Mouse (Mus musculus) CH12.LX (cell line): ENCODE data around the gene Trio. TPM values are rescaled to one million over a fixed set of nuclear protein-coding genes. Genes with fewer than 3 reads are reported as not detected.

Experiments
- DNase-seq: peaks from one replicate; pipeline ENCODE4 v3.0.0-alpha.2; 2013; ENCODE audit errors: extremely low read depth
- H3K27ac ChIP-seq: 2 replicates; pipeline ENCODE4 v1.5.1; 2012; ENCODE audit warnings: low read depth, mild to moderate bottlenecking, control low read depth, moderate library complexity; ENCODE audit not compliant: insufficient read depth
- H3K27me3 ChIP-seq: replicated peaks from 2 replicates; pipeline ENCODE3; 2012; ENCODE audit warnings: inconsistent platforms
- H3K36me3 ChIP-seq, 2 experiments: replicated peaks in 1 of 2; 2 replicates each; pipeline versions ENCODE3 to v1.6.1; 2012; ENCODE audit warnings: inconsistent platforms in 1 of 2, low read length in 1 of 2, mild to moderate bottlenecking in 1 of 2, mixed read lengths in 1 of 2, moderate library complexity in 1 of 2; ENCODE audit not compliant: control insufficient read depth in 1 of 2, insufficient read depth in 1 of 2
- H3K4me1 ChIP-seq, 2 experiments: 2 replicates each; pipeline ENCODE4 v1.6.1; 2012; ENCODE audit warnings: inconsistent platforms in 1 of 2, moderate library complexity in 1 of 2; ENCODE audit not compliant: insufficient read depth in 2 of 2, control insufficient read depth in 1 of 2
- H3K4me2 ChIP-seq: 2 replicates; pipeline ENCODE4 v1.6.1; 2012; ENCODE audit warnings: low read depth, mild to moderate bottlenecking, control low read depth; ENCODE audit not compliant: poor library complexity, insufficient read depth, severe bottlenecking
- H3K4me3 ChIP-seq, 3 experiments: fragments of 150-350 bp in 1 of 3; sonication (generic) in 1 of 3; replicated peaks in 1 of 3; 2 replicates each; pipeline versions ENCODE3 to v1.5.1; 2011 to 2012; ENCODE audit warnings: low read depth in 2 of 3, low read length in 2 of 3, mild to moderate bottlenecking in 2 of 3, moderate library complexity in 2 of 3, control low read depth in 1 of 3, improper control_type of control experiment in 1 of 3, inconsistent platforms in 1 of 3, mixed read lengths in 1 of 3; ENCODE audit not compliant: poor library complexity in 1 of 3
- H3K79me2 ChIP-seq: replicated peaks from 2 replicates; pipeline ENCODE4 v1.6.1; 2012; ENCODE audit warnings: mild to moderate bottlenecking, moderate library complexity; ENCODE audit not compliant: control insufficient read depth, poor library complexity, insufficient read depth, severe bottlenecking; ENCODE audit errors: extremely low read depth
- H3K9ac ChIP-seq: 2 replicates; pipeline ENCODE4 v1.6.1; 2012; ENCODE audit warnings: low read depth, mild to moderate bottlenecking, control low read depth, moderate library complexity; ENCODE audit not compliant: insufficient read depth
- H3K9me3 ChIP-seq: replicated peaks from 2 replicates; pipeline ENCODE3; 2012; ENCODE audit warnings: low read length, inconsistent platforms, mixed read lengths
- BHLHE40 ChIP-seq: IDR thresholded peaks from 2 replicates; pipeline ENCODE4 v1.6.1; 2011; ENCODE audit warnings: mild to moderate bottlenecking, low read depth, low read length, improper control_type of control experiment
- CHD2 ChIP-seq: IDR thresholded peaks from 2 replicates; pipeline ENCODE4 v1.6.1; 2011; ENCODE audit warnings: low read length, improper control_type of control experiment
- CTCF ChIP-seq, 2 experiments: IDR thresholded peaks in 1 of 2; conservative IDR thresholded peaks in 1 of 2; 2 replicates each; pipeline ENCODE4 v1.5.1; 2011 to 2012; ENCODE audit warnings: low read depth in 2 of 2, low read length in 2 of 2, improper control_type of control experiment in 1 of 2, inconsistent platforms in 1 of 2, mild to moderate bottlenecking in 1 of 2, moderate library complexity in 1 of 2
- E2F4 ChIP-seq: IDR thresholded peaks from 2 replicates; pipeline ENCODE4 v1.6.1; 2011; ENCODE audit warnings: low read depth, low read length, improper control_type of control experiment; ENCODE audit not compliant: insufficient replicate concordance
- GABPA ChIP-seq: IDR thresholded peaks from 2 replicates; pipeline ENCODE4 v1.6.1; 2012; ENCODE audit warnings: low read depth, low read length, improper control_type of control experiment, inconsistent platforms; ENCODE audit not compliant: insufficient replicate concordance
- HCFC1 ChIP-seq: IDR thresholded peaks from 2 replicates; pipeline ENCODE4 v1.6.1; 2012; ENCODE audit warnings: low read depth, mild to moderate bottlenecking, inconsistent platforms, low read length, improper control_type of control experiment
- IRF4 ChIP-seq: IDR thresholded peaks from 2 replicates; pipeline ENCODE4 v1.6.1; 2014; ENCODE audit warnings: low read depth, mild to moderate bottlenecking, inconsistent platforms, low read length, improper control_type of control experiment
- JUN ChIP-seq: IDR thresholded peaks from 2 replicates; pipeline ENCODE4 v1.6.1; 2011; ENCODE audit warnings: low read depth, mild to moderate bottlenecking, low read length, improper control_type of control experiment, moderate library complexity; ENCODE audit not compliant: insufficient read depth
- MXI1 ChIP-seq: IDR thresholded peaks from 2 replicates; pipeline ENCODE4 v1.6.1; 2011; ENCODE audit warnings: mild to moderate bottlenecking, low read depth, low read length, improper control_type of control experiment
- MYC ChIP-seq: IDR thresholded peaks from 2 replicates; pipeline ENCODE4 v1.6.1; 2011; ENCODE audit warnings: low read depth, mild to moderate bottlenecking, improper control_type of control experiment, low read length
- NELFE ChIP-seq: IDR thresholded peaks from 2 replicates; pipeline ENCODE4 v1.6.1; 2011; ENCODE audit warnings: low read depth, low read length, improper control_type of control experiment
- NRF1 ChIP-seq: IDR thresholded peaks from 2 replicates; pipeline ENCODE4 v1.6.1; 2014; ENCODE audit warnings: low read depth, mild to moderate bottlenecking, inconsistent platforms, low read length, improper control_type of control experiment, moderate library complexity
- PAX5 ChIP-seq: IDR thresholded peaks from 2 replicates; pipeline ENCODE4 v1.6.1; 2012; ENCODE audit warnings: low read length, inconsistent platforms, mixed read lengths
- POLR2AphosphoS2 ChIP-seq: IDR thresholded peaks from 2 replicates; pipeline ENCODE4 v1.6.1; 2011; ENCODE audit warnings: low read depth, low read length, improper control_type of control experiment
- RAD21 ChIP-seq: IDR thresholded peaks from 2 replicates; pipeline ENCODE4 v1.6.1; 2011; ENCODE audit warnings: low read depth, mild to moderate bottlenecking, low read length, improper control_type of control experiment, moderate library complexity
- SIN3A ChIP-seq: IDR thresholded peaks from 2 replicates; pipeline ENCODE4 v1.6.1; 2012; ENCODE audit warnings: low read length, improper control_type of control experiment, inconsistent platforms
- SMC3 ChIP-seq: IDR thresholded peaks from 2 replicates; pipeline ENCODE4 v1.6.1; 2011; ENCODE audit warnings: low read depth, low read length, improper control_type of control experiment
- TBP ChIP-seq: conservative IDR thresholded peaks from 2 replicates; pipeline ENCODE4 v1.6.1; 2011; ENCODE audit warnings: low read depth, low read length, improper control_type of control experiment
- UBTF ChIP-seq: IDR thresholded peaks from 2 replicates; pipeline ENCODE4 v1.6.1; 2012; ENCODE audit warnings: low read depth, mild to moderate bottlenecking, inconsistent platforms, low read length, improper control_type of control experiment, moderate library complexity
- ZMIZ1 ChIP-seq: IDR thresholded peaks from 2 replicates; pipeline ENCODE4 v1.6.1; 2012; ENCODE audit warnings: low read depth, mild to moderate bottlenecking, inconsistent platforms, low read length, improper control_type of control experiment
- ZNF384 ChIP-seq: IDR thresholded peaks from 2 replicates; pipeline ENCODE4 v1.6.1; 2012; ENCODE audit warnings: low read depth, low read length, improper control_type of control experiment, inconsistent platforms
- dilution Hi-C: fragments of 300-500 bp; cut with MboI; formaldehyde crosslinking; loops from 2 replicates; pipeline ENCODE4 v1.14.3; 2020; ENCODE audit warnings: low sequenced_read_pairs; ENCODE audit not compliant: extremely low pct_unique_long_range_greater_than_20kb, extremely low pct_ligation_motif_present
- in situ Hi-C: fragments of 300-500 bp; cut with MboI; formaldehyde crosslinking; loops from 3 replicates; pipeline ENCODE4 v1.14.3; 2019; ENCODE audit warnings: low sequenced_read_pairs, low pct_ligation_motif_present, low pct_unique_long_range_greater_than_20kb, mixed read lengths
- polyA plus RNA-seq: library from polyadenylated mRNA; unstranded; fragments of >175 nt; gene quantifications from 2 replicates; pipeline ENCODE4 v1.2.1, GENCODE M21; 2012; ENCODE audit warnings: low read depth; ENCODE audit not compliant: insufficient read length
- total RNA-seq, 2 experiments: library from RNA; depleted of rRNA; stranded (reverse); fragments of 300-350 nt in 1 of 2; fragments of >200 nt in 1 of 2; gene quantifications; 2 replicates each; pipeline ENCODE4 v1.2.3; 2012 to 2014

Gene Trio
- total and polyA plus RNA-seq, 3 experiments = 3.9 to 17.5 (median 4.3) TPM

- peaks cover 0 to 23% of the 10 kb centered on the region in 2 experiments; a peak in 2 of 4 replicates for H3K4me1 ChIP-seq
- H3K27ac ChIP-seq = no peak overlapping the region
- H3K9me3 ChIP-seq = no peaks in the 10 kb centered on the region
- DNase-seq = no peak
- no peak for TF ChIP-seq SMC3
- no peak for TF ChIP-seq POLR2AphosphoS2
- no peak for TF ChIP-seq HCFC1
- TF ChIP-seq RAD21 = no peak
- no peak for TF ChIP-seq TBP
- TF ChIP-seq PAX5 = no peak
- TF ChIP-seq MXI1 = no peak
- no peak for TF ChIP-seq CHD2
- no peak for TF ChIP-seq BHLHE40
- TF ChIP-seq, all 38 proteins: peak for 0
- no peaks in the 10 kb centered on the region for H3K79me2 ChIP-seq
- dilution Hi-C loops (no loop called here), in situ Hi-C loops (no loop called here)
- no peaks in the 10 kb centered on the region for H3K27me3 ChIP-seq
- H3K36me3 ChIP-seq = no peaks in the 10 kb centered on the region
- H3K4me2 ChIP-seq = no peak overlapping the region
- H3K4me3 ChIP-seq = no peak overlapping the region
- no peak overlapping the region for H3K9ac ChIP-seq
These were observed 18.1 kb downstream of the Trio start for GRCm38 (mm10) chr15:28007516-28007915.

DNA sequence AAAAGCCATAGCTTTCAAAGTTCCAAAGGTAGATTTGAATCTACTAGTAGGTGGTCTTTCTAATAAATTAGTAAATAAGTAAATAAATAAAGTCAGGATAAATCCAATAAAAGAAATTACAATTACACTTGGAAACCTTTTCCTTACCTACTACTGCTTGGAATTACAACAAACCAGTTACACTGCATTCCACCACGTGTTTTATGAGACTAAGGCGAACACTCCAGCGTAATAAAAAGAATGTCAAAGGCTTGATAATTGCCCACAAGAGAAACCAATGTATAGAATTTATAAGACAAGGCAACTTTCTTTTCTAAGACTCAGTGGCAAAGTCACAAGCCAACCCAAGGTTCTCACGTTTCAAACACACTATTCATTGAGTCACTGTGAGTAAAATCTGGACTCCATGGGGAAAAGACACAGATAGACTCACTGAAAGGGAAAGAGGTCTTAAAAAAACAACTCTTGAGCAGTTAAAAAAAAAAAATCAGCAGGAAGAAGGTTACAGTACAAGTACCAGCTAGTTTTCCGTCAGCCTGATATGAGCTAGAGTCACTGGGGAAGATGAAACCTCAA, 21.4 kb downstream of the Trio start:
- H3K4me3 ChIP-seq = no peak overlapping the region
- H3K27me3 ChIP-seq = no peaks in the 10 kb centered on the region
- H3K9ac ChIP-seq = no peak overlapping the region
- in situ Hi-C loops (no loop called here), dilution Hi-C loops (no loop called here)
- H3K27ac ChIP-seq = no peak overlapping the region
- H3K36me3 ChIP-seq = no peaks in the 10 kb centered on the region
- peaks cover 0 to 27% of the 10 kb centered on the region in 2 experiments; a peak in 2 of 4 replicates for H3K4me1 ChIP-seq
- TF ChIP-seq BHLHE40 (no peak), MYC (no peak), IRF4 (no peak), HCFC1 (no peak), JUN (no peak), GABPA (no peak), SMC3 (no peak), ZMIZ1 (no peak), PAX5 (no peak), NRF1 (no peak), CTCF (conservative IDR thresholded peaks at IDR 0.05 in 1 of 2, IDR thresholded peaks at IDR 0.05 in 1 of 2; ENCODE audit: low read depth in 2 of 2, low read length in 2 of 2) (no peak), MXI1 (no peak), ZNF384 (no peak), UBTF (no peak), E2F4 (no peak), NELFE (no peak), SIN3A (no peak)
- no peaks in the 10 kb centered on the region for H3K9me3 ChIP-seq
- no peak for DNase-seq
- no peak overlapping the region for H3K4me2 ChIP-seq
- no peaks in the 10 kb centered on the region for H3K79me2 ChIP-seq
